Mouse (Mus musculus) intestine, embryonic 16.5 days (tissue): Measurements from ENCODE around the gene Carmil2. TPM values are rescaled to one million over a fixed set of nuclear protein-coding genes. Genes with fewer than 3 reads are reported as not detected.

ENCODE experiments used
- ATAC-seq: fragments of 200-750 bp; cut with Nextera tagmentation; 2 replicates; pipeline ENCODE4 v1.8.0; 2017; ENCODE audit warnings: moderate TSS enrichment, moderate library complexity
- H3K27ac ChIP-seq: fragments of 300-500 bp; sonication (generic); 2 replicates; pipeline ENCODE4 v1.5.1; 2014; ENCODE audit warnings: mild to moderate bottlenecking, low read length
- H3K27me3 ChIP-seq: fragments of 300-500 bp; sonication (generic); replicated peaks from 2 replicates; pipeline ENCODE4 v1.6.1; 2014; ENCODE audit warnings: low read length, control low read depth, mixed read lengths; ENCODE audit not compliant: control insufficient read depth, insufficient read depth
- H3K36me3 ChIP-seq: fragments of 300-500 bp; sonication (generic); 2 replicates; pipeline ENCODE4 v1.6.1; 2014; ENCODE audit warnings: low read length, control low read depth; ENCODE audit not compliant: control insufficient read depth, insufficient read depth
- H3K4me1 ChIP-seq: fragments of 300-500 bp; sonication (generic); 2 replicates; pipeline ENCODE4 v1.6.1; 2014; ENCODE audit warnings: low read length, control low read depth, mixed read lengths; ENCODE audit not compliant: control insufficient read depth, insufficient read depth
- H3K4me2 ChIP-seq: fragments of 300-500 bp; sonication (generic); 2 replicates; pipeline ENCODE4 v1.6.1; 2014; ENCODE audit warnings: low read depth, low read length, control low read depth
- H3K4me3 ChIP-seq: fragments of 300-500 bp; sonication (generic); 2 replicates; pipeline ENCODE4 v1.5.1; 2014; ENCODE audit warnings: mild to moderate bottlenecking, low read length
- H3K9ac ChIP-seq: fragments of 300-500 bp; sonication (generic); 2 replicates; pipeline ENCODE4 v1.6.1; 2014; ENCODE audit warnings: low read depth, low read length
- H3K9me3 ChIP-seq: fragments of 300-500 bp; sonication (generic); 2 replicates; pipeline ENCODE4 v1.6.1; 2016; ENCODE audit warnings: low read length, control low read depth; ENCODE audit not compliant: control insufficient read depth
- WGBS: fragments of 180-500 bp; shearing (Covaris S2); extraction: QIAGEN DNeasy Blood & Tissue Kit; methylation state at CpG from one replicate; pipeline ENCODE4 v1.1.7; 2014; 5-methylcytosine and 5-hydroxymethylcytosine counted together
- polyA plus RNA-seq: library from polyadenylated mRNA; unstranded; fragments of >200 nt; fragmentation: Nextera tagmentation; extraction: Ambion mirVana; gene quantifications from 2 replicates; pipeline ENCODE4 v1.2.1, GENCODE M21; 2015

Carmil2 gene
- polyA plus RNA-seq, 1 experiment from 2014 or later: 0.79 TPM

- Histone ChIP-seq H3K4me3 (no peak overlapping the region), H3K9me3 (no peaks in the 10 kb centered on the region), H3K4me1 (no peaks in the 10 kb centered on the region), H3K27ac (no peak overlapping the region), H3K27me3 (no peaks in the 10 kb centered on the region), H3K4me2 (no peak overlapping the region), H3K36me3 (no peaks in the 10 kb centered on the region), H3K9ac (no peak overlapping the region)
- WGBS: 87% methylated on average over 5 of the region's 5 CpGs
- no peak for ATAC-seq
These were observed 46.1 kb downstream of the Carmil2 start for GRCm38 (mm10) chr8:105732186-105732585.

GRCm38 (mm10) chr8:105739216-105739615 is 53.1 kb downstream of the Carmil2 start:
- H3K27me3 ChIP-seq: no peaks in the 10 kb centered on the region
- no peak overlapping the region for H3K27ac ChIP-seq
- H3K9ac ChIP-seq: no peak overlapping the region
- no peak overlapping the region for H3K4me2 ChIP-seq
- H3K4me3 ChIP-seq: no peak overlapping the region
- peaks cover 5% of the 10 kb centered on the region; the same call in 1 of the 2 replicates for H3K4me1 ChIP-seq
- no peak for ATAC-seq
- no peaks in the 10 kb centered on the region for H3K36me3 ChIP-seq
- no peaks in the 10 kb centered on the region for H3K9me3 ChIP-seq
- 89% methylated on average over 5 of the region's 5 CpGs for WGBS

GRCm38 (mm10) chr8:105743301-105743700 is 57.2 kb downstream of the Carmil2 start:
- Histone ChIP-seq H3K27me3 (no peaks in the 10 kb centered on the region), H3K9ac (no peak overlapping the region), H3K36me3 (no peaks in the 10 kb centered on the region), H3K4me1 (peaks cover 7% of the 10 kb centered on the region; the same call in 1 of the 2 replicates), H3K27ac (no peak overlapping the region), H3K4me3 (no peak overlapping the region), H3K4me2 (no peak overlapping the region), H3K9me3 (no peaks in the 10 kb centered on the region)
- ATAC-seq: no peak
- 82% methylated on average over 4 of the region's 4 CpGs for WGBS

Other genes starting within 250 kb of the Carmil2 start
- gene Tppp3, start 214.7 kb upstream of the Carmil2 start, polyA plus RNA-seq: 41.9 and 42.3 TPM in 2 replicates
- gene Zdhhc1, start 189.4 kb upstream of the Carmil2 start, polyA plus RNA-seq: 17.5 and 18.5 TPM in 2 replicates
- gene Hsd11b2, start 167.5 kb upstream of the Carmil2 start, polyA plus RNA-seq: 1.9 and 2.3 TPM in 2 replicates
- gene Atp6v0d1, start 120.2 kb upstream of the Carmil2 start, polyA plus RNA-seq: 115 and 125 TPM in 2 replicates
- 17.1 and 17.8 TPM in 2 replicates for gene Ripor1, start 81.0 kb upstream of the Carmil2 start, polyA plus RNA-seq
- 73.7 and 86.4 TPM in 2 replicates for gene Ctcf, start 49.7 kb upstream of the Carmil2 start, polyA plus RNA-seq
- gene Agrp, start 48.9 kb upstream of the Carmil2 start, polyA plus RNA-seq: 0.66 and 0.92 TPM in 2 replicates
- gene Acd, start 14.8 kb downstream of the Carmil2 start, polyA plus RNA-seq: 53.0 and 55.0 TPM in 2 replicates
- 12.0 and 12.6 TPM in 2 replicates for gene Pard6a, start 14.9 kb downstream of the Carmil2 start, polyA plus RNA-seq
- gene 4933405L10Rik, start 21.4 kb downstream of the Carmil2 start, polyA plus RNA-seq: not detected in 2 replicates
- 11.2 and 13.6 TPM in 2 replicates for gene Enkd1, start 21.9 kb downstream of the Carmil2 start, polyA plus RNA-seq
- gene Gfod2, start 72.4 kb downstream of the Carmil2 start, polyA plus RNA-seq: 8.7 and 10.9 TPM in 2 replicates
- 7.1 and 8.2 TPM in 2 replicates for gene Ranbp10, start 141.1 kb downstream of the Carmil2 start, polyA plus RNA-seq
- not detected in 2 replicates for gene Tsnaxip1, start 141.5 kb downstream of the Carmil2 start, polyA plus RNA-seq
- 25.5 and 28.9 TPM in 2 replicates for gene Cenpt, start 167.0 kb downstream of the Carmil2 start, polyA plus RNA-seq
- 49.4 and 49.6 TPM in 2 replicates for gene Thap11, start 168.9 kb downstream of the Carmil2 start, polyA plus RNA-seq
- 165 and 207 TPM in 2 replicates for gene Nutf2, start 174.3 kb downstream of the Carmil2 start, polyA plus RNA-seq
- 31.6 and 34.9 TPM in 2 replicates for gene Edc4, start 194.6 kb downstream of the Carmil2 start, polyA plus RNA-seq
- gene Nrn1l, start 207.3 kb downstream of the Carmil2 start, polyA plus RNA-seq: 0.29 and 0.33 TPM in 2 replicates
- gene Pskh1, start 214.2 kb downstream of the Carmil2 start, polyA plus RNA-seq: 25.6 and 26.6 TPM in 2 replicates
- 3.1 and 6.2 TPM in 2 replicates for gene Ctrl, start 247.6 kb downstream of the Carmil2 start, polyA plus RNA-seq